Mouse (Mus musculus): ENCODE data around the gene Gm364. TPM values are rescaled to one million over a fixed set of nuclear protein-coding genes. Genes with fewer than 3 reads are reported as not detected.

Gm364 gene
- polyA plus RNA-seq, 1 experiment, result not detected

DNA sequence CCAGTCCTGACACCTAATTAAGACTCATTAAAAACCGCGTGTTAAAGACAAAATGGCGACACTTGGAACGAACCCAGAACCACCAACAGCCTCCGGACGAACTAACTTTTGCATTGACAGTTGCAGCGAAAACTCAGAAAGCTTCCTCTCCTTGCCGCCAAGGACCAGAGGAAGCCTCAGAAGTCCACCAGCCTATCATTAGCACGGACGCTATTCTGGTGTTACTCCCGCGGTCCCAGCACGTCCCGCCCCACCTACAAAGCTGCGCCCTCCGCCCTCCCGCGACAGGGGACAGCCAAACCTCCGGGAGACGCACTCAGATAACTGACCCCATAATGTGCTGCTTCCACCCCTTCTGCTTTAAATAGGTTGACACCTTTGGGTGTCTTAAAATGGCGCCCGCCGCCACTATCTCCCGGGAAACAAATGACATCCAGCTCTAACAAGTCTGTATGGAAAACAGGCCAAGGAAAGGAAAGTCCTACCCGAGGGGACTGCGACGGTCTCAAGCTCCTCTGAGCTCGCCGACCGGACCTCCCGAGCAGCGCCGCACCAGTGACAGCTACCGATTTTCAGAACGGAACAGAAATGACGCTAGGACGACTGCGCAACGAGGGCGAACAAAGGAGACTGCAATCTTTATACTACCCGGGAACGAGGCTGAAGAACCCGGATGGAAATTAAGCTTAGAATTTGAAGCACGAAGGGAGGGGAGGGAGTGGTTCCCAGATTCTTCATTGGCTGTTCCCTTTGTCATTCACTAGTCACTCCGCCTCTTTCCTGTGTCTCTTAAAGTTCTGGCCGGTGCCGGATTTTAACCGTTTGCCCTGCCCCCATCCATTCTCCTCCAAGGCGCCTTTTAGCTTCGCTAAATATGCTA is 16.3 kb upstream of the Gm364 start, which contains the start of gene Rbmx:
Gene Rbmx (minus strand): TSS at position 670 of the 880 bp plus-strand sequence.
- peak within 1 kb of the TSS; percentile 96 for H3K4me3 ChIP-seq (ENCODE audit: insufficient read depth, low read depth, low read length)
- H3K4me1 ChIP-seq (ENCODE audit: control insufficient read depth, insufficient read depth, low read length), result peaks cover 2% of the 10 kb centered on the region; the same call in 1 of the 2 replicates
- TF ChIP-seq POLR2A (IDR thresholded peaks at IDR 0.05; ENCODE audit: insufficient read depth, low read depth, low read length) (peak; percentile 63; the same call in 1 of the 2 replicates), CTCF (IDR thresholded peaks at IDR 0.05; ENCODE audit: insufficient read depth, low read depth, low read length) (no peak)
- peak within 1 kb of the TSS; percentile 97 for H3K27ac ChIP-seq (ENCODE audit: insufficient read depth, low read depth, low read length)
- 16% methylated on average over 50 of the region's 50 CpGs for WGBS

DNA sequence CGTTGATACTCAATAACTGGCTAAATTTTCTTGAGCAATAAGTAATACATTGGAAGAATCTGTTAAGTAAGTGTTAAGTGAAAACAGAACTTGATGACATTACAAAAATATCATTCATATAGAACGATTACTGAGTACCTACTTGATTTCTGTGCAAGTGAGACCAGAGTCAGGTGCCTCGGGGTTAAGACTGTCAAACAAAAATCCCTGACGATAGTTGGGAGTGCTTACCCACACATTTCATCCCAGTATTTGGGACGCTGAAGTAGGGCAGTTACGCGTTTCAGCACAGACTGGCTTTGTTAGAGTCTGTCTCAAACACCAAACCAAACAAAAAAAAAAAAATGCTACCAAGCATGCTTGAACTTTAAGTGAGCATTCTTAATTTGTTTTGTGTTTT is 15.5 kb upstream of the Gm364 start:
- H3K4me3 ChIP-seq (ENCODE audit: insufficient read depth, low read depth, low read length), result no peak overlapping the region
- H3K4me1 ChIP-seq (ENCODE audit: control insufficient read depth, insufficient read depth, low read length), result peaks cover 2% of the 10 kb centered on the region; the same call in 1 of the 2 replicates
- no peak overlapping the region for H3K27ac ChIP-seq (ENCODE audit: insufficient read depth, low read depth, low read length)
- 19% methylated on average over 7 of the region's 7 CpGs for WGBS
- TF ChIP-seq CTCF (IDR thresholded peaks at IDR 0.05; ENCODE audit: insufficient read depth, low read depth, low read length) (no peak), POLR2A (IDR thresholded peaks at IDR 0.05; ENCODE audit: insufficient read depth, low read depth, low read length) (no peak)

DNA sequence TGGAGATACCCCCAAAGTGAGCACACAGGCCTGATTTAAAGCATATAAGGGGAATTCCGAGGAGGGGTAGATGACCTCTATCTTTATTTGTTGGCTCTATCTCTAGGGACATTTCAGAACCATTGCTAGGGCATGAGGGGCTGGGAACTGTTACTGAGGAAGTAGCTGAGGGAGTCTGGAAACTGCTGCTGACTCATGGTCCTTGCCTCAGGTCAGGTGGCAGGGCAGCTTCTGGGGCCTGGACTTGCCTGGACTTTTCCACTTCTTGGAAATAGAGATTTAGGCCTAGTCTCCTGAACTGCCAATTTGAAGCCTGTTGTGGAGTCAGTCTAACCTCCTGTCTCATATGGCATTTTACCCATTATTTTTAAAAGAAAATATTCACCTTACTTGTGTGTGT is 7.6 kb upstream of the Gm364 start:
- H3K27ac ChIP-seq (ENCODE audit: insufficient read depth, low read depth, low read length), result no peak overlapping the region
- H3K4me3 ChIP-seq (ENCODE audit: insufficient read depth, low read depth, low read length), result no peak overlapping the region
- 92% methylated on average over 1 of the region's 1 CpGs for WGBS
- TF ChIP-seq POLR2A (IDR thresholded peaks at IDR 0.05; ENCODE audit: insufficient read depth, low read depth, low read length) (no peak), CTCF (IDR thresholded peaks at IDR 0.05; ENCODE audit: insufficient read depth, low read depth, low read length) (no peak)
- H3K4me1 ChIP-seq (ENCODE audit: control insufficient read depth, insufficient read depth, low read length), result no peaks in the 10 kb centered on the region

DNA sequence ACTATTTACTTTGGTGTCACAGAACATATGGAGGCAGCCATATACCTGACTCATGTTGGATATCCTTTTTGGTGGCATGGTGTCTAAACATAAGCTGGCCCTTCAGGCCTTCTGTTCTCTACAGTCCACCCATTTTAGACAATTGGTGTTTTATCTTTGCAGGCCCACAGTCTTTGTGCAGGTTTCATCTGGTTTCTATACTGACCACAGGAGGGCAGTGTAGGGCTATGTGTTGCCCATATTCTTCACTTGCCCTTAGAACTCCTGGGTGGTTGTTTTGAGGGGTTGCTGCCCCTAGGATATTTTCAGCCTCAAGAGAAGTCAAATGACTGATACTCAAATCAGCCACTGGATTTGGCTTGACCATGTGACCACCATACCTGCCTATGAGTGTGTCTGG is 5.3 kb upstream of the Gm364 start:
- Histone ChIP-seq H3K4me3 (ENCODE audit: insufficient read depth, low read depth, low read length) (no peak overlapping the region), H3K4me1 (ENCODE audit: control insufficient read depth, insufficient read depth, low read length) (no peaks in the 10 kb centered on the region), H3K27ac (ENCODE audit: insufficient read depth, low read depth, low read length) (no peak overlapping the region)
- no peak for TF ChIP-seq CTCF (IDR thresholded peaks at IDR 0.05; ENCODE audit: insufficient read depth, low read depth, low read length)
- no peak for TF ChIP-seq POLR2A (IDR thresholded peaks at IDR 0.05; ENCODE audit: insufficient read depth, low read depth, low read length)

DNA sequence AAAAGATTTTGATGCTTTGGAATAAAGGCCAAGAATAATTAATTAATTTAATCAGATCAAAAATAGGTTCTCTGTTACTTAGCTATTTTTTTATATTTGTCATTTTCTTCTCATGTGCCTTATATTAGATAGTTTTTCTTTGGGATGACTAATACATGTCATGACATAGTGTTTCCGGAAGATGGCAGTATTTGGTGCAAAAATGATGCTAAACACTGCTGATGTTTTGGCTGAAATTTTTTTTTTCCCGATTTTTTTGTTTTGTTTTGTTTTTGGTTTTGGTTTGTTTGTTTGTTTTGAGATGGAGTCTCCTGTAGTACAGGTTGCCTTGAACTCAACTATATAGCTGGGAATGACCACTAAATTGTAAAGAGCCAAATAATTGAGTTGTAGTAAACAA is 22.7 kb downstream of the Gm364 start:
- H3K27ac ChIP-seq (ENCODE audit: insufficient read depth, low read depth, low read length), result no peak overlapping the region
- H3K4me3 ChIP-seq (ENCODE audit: insufficient read depth, low read depth, low read length), result no peak overlapping the region
- no peak for TF ChIP-seq POLR2A (IDR thresholded peaks at IDR 0.05; ENCODE audit: insufficient read depth, low read depth, low read length)
- no peak for TF ChIP-seq CTCF (IDR thresholded peaks at IDR 0.05; ENCODE audit: insufficient read depth, low read depth, low read length)
- 4% methylated on average over 2 of the region's 2 CpGs for WGBS
- no peaks in the 10 kb centered on the region for H3K4me1 ChIP-seq (ENCODE audit: control insufficient read depth, insufficient read depth, low read length)

DNA sequence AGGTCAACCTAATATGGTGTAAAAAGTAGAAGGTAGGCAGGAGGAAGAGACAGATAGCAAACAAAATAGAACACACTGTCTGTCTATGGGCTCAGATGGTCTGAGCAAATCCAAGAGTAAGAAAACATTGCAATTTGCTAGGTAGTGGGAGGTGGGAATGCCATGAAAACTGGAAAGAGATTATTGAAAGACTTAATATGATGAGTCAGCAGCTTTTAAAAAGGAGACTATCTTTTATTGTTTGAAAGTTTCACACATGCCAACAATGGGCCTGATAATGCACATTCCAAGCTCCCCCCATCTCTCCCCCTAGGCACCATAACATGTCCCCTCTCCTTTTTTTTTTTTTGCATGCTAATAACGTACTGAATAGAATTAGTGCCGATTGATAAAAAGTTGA is 24.9 kb downstream of the Gm364 start:
- H3K4me1 ChIP-seq (ENCODE audit: control insufficient read depth, insufficient read depth, low read length), result no peaks in the 10 kb centered on the region
- 94% methylated on average over 2 of the region's 2 CpGs for WGBS
- TF ChIP-seq POLR2A (IDR thresholded peaks at IDR 0.05; ENCODE audit: insufficient read depth, low read depth, low read length) (no peak), CTCF (IDR thresholded peaks at IDR 0.05; ENCODE audit: insufficient read depth, low read depth, low read length) (no peak)
- H3K27ac ChIP-seq (ENCODE audit: insufficient read depth, low read depth, low read length), result no peak overlapping the region
- no peak overlapping the region for H3K4me3 ChIP-seq (ENCODE audit: insufficient read depth, low read depth, low read length)

DNA sequence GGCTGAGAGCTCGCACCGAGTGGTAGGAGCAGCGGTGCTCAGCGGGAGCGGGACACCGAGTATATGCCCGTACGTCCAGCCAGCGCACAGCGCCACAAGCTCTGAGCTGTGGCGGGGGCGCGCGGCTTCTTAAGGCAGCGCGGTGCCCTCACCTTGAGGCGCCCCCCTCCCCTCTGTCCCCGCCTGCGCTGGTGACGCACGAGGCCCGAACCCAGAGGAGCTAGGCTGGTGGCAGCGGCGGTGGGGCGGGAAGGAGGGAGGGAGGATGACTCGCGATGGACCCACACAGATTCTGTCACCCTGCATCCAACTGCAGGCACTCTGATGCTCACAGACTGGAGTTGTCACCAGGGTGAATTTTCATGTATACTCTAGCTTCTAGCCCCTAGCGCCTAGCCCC is 94.7 kb downstream of the Gm364 start, which contains the start of gene Gpr101:
Gene Gpr101 (minus strand): TSS at position 124 of the 400 bp plus-strand sequence.
- Histone ChIP-seq H3K27ac (ENCODE audit: insufficient read depth, low read depth, low read length) (no peak within 1 kb of the TSS), H3K4me3 (ENCODE audit: insufficient read depth, low read depth, low read length) (peak within 1 kb of the TSS; percentile 49), H3K4me1 (ENCODE audit: control insufficient read depth, insufficient read depth, low read length) (peaks cover 6% of the 10 kb centered on the region; the same call in 1 of the 2 replicates)
- WGBS, result 15% methylated on average over 25 of the region's 28 CpGs
- TF ChIP-seq CTCF (IDR thresholded peaks at IDR 0.05; ENCODE audit: insufficient read depth, low read depth, low read length) (no peak), POLR2A (IDR thresholded peaks at IDR 0.05; ENCODE audit: insufficient read depth, low read depth, low read length) (no peak)

- H3K4me1 ChIP-seq (ENCODE audit: control insufficient read depth, insufficient read depth, low read length), result peaks cover 6% of the 10 kb centered on the region; the same call in 1 of the 2 replicates
- 93% methylated on average over 1 of the region's 1 CpGs for WGBS
- H3K27ac ChIP-seq (ENCODE audit: insufficient read depth, low read depth, low read length), result no peak overlapping the region
- TF ChIP-seq CTCF (IDR thresholded peaks at IDR 0.05; ENCODE audit: insufficient read depth, low read depth, low read length) (no peak), POLR2A (IDR thresholded peaks at IDR 0.05; ENCODE audit: insufficient read depth, low read depth, low read length) (no peak)
- H3K4me3 ChIP-seq (ENCODE audit: insufficient read depth, low read depth, low read length), result no peak overlapping the region
Observed at GRCm38 (mm10) chrX:57506247-57506646, 97.3 kb downstream of the Gm364 start.

All from olfactory bulb, adult 2 months (tissue).